Mouse (Mus musculus): ENCODE data around the gene Zfp428. TPM values are rescaled to one million over a fixed set of nuclear protein-coding genes. Genes with fewer than 3 reads are reported as not detected.
"Not testable (repeated sequence)": the region's sequence is repeated elsewhere in the genome, so short reads cannot be mapped to it uniquely, and the experiment has no call there.

Gene Zfp428
- total RNA-seq, 2 experiments from 2014 or later, result 12.6 to 15.9 TPM

DNA sequence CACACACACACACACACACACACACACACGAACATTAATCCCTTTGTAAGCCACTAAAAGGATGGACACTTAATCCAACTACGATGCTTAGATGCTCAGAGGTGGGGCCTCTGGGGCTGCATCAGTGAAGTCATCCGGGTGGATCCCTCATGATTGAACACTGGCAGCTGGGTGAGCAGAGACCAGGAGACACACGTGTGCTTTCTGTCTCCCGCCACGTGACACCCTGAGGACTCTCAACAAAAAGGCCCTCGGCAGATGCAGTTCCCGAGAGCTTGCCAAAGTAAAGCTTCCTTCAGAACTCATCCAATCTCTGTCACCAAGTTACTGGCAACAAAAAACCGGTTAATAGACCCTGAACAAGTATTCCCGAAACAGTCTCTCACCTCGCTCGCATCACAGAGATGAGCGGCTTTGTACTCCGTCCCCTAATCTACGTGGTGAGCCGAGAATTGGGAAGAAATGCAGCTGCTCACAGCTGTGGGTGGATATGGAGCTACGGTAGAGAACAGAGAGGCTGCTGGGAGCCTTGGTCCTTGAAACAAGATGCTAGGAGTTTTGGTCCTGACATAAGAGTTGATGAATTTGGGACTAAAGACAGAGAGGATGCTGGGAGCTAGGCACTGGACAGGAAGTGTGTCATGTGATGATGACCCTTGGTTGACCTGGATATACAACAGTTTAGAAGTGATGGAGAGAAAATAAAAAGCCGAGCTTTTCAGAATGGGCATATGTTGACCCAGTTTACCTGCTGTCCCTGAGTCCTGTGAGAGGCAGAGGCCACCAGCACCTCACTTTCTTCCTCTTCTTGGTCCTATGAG lies 26.5 kb upstream of the Zfp428 start:
- DNase-seq (ENCODE audit: low spot score in 2 of 2), result no peak

DNA sequence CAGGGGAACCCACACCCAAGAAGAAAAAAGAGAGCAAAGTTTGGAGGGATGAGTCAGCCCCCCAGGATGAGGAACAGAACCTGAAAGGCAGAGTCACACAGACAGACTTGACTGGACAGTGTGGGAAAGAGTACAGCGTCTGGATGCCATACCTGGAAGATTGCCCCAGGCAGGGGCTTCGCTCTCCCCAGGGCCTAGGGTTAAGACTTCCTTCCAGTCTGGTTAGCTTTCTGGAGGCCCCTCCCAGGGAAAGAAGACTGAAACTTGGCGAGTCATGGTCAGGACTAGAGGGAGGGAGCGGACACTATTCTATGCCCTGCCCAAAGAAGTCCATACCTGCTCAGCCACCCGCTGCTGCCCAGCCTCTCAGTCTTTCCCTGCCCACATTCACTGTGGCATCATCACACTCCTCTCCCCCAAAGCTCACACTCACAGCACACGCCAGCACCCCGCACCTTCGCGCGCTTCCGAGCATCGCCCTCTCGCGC lies 25.8 kb upstream of the Zfp428 start:
- DNase-seq (ENCODE audit: low spot score in 2 of 2), result no peak

DNA sequence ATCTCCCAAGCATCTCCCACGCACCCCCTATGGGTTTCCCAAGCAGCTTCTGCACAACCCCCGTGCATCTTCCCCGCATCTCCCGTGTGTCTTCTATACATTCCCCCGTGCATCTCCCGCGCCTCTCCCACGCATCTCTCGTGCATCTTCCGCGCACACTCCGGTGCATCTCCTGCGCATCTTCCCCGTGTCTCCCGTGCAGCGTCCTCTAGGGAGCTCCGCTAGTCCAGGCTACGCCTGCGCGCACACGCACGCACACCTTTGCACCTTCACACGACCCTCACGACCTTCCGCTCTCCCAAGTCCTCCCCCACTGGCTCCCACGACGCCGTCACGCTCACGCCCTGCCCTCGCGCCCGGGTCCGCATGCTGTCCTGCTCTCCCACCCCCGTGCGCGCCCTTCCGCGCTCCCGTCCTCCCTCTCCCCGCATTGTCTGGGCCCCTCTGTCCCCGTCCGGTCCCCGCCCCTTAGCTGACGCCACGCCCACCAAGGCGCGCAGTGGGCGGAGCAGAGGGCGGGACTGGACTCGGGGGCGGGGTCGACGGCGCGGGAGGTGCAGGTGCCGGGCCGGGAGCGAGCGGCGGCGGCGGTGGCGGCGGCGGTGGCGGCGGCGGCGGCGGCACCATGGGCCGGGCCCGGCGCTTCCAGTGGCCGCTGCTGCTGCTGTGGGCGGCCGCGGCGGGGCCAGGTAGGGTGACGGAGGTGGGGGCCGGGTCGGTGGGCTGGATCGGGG lies 25.2 kb upstream of the Zfp428 start, which contains the start of gene Cadm4:
TSS of gene Cadm4 (plus strand) at position 550 of the 734 bp plus-strand sequence.
- DNase-seq (ENCODE audit: low spot score in 2 of 2), result peak; percentile 61 to 73

DNA sequence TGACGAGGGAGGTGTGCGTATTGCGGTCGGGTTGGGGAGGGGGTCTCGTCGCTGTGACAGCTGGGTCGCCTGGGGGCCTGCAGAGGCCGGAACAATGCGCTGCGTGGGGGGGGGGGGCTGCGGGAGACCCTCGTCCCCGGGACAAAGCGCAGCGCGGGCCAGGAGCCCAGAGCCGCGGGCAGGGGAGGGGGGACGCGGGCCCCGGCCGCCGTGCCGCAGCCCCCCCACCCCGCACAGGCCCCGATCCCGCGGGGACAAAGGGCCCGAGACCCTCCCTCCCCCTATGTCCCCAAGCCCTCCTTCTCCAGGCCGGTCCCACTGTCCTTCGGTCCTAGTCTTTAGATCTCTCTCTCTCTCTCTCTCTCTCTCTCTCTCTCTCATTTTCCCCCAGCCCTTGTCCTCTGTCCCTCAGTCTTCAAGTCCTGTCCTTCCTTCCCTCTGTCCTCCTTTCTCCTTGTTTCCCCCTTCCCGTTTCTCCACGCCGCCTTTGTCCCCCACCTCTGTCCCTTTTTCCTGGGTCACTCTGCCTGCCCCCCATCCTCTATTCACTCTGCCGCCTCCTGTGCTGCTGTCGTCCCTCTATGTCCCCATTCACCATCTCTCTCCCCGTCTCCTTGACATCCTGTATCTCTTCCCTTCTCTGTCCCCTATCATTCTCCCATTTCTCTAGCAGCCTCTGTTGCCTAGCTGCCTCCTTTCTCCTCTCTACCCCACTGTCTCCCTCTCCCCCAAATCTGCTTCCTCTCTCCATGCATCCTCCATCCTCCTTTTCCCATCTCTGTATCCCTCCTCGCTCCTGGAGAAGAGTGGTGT lies 24.4 kb upstream of the Zfp428 start:
- DNase-seq (ENCODE audit: low spot score in 2 of 2), result no peak

DNA sequence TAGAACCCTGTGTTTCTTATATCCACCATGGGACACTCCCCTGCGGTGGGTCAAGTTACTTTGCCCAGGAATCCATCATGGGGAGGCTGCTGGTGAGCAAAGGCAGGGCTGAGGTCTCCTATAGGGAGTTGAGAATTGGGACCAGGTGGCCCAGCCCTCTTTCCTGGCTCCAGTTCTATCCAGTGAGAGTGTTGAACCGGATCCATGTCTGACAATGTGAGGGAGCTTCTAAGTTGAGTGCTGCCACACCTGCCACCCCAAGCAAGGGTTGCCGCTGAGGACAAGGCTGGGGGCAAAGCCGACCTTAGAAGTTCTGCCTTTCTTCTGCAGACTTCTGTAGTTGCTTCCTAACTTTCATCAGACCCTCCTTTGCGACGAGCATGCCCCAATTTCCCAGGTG lies 23.5 kb upstream of the Zfp428 start:
- not testable (repeated sequence) for DNase-seq (ENCODE audit: low spot score in 2 of 2)

DNA sequence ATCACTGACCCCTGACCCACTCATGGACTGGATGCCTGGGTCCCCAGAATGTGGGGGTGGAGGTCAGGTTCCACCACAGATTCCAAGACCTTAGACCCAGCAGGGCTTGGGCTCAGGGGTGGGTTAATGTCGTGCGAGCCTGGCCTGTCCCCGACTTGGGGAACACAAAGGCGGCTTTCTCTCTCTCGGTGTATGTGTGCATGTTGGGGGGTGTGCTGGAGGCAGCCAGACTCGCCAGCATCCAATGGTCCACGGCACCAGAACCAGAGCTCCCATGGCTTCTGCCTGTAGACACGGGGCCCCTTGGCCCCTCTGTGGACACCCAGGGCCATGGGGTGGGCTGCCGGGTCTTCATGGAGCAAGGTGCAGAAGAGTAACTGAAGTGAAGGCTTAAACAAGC lies 21.3 kb upstream of the Zfp428 start:
- DNase-seq (ENCODE audit: low spot score in 2 of 2), result no peak

DNA sequence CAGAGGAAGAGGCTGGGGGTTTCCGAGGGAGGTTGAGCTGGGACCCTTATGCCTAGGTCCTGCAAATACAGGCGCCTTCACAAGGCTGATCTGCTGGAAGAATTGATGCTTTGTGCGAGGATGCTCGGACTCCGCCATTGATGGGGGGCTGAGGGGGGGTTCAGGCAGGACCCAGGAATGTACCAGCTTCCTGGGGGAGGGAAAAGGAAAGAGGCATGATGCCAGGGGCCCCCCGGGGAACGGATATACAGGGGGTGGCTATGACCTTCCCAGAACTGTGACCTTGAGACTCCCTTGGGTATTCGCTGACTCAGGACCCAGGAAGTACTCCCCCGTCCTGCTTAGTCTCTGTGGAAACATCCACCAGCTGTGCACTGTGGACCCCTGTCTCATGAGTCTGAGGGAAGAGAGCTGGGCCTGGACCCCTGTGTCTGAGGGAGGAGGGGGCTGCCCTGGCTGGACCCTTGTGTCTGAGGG lies 20.1 kb upstream of the Zfp428 start:
- no peak for DNase-seq (ENCODE audit: low spot score in 2 of 2)

DNA sequence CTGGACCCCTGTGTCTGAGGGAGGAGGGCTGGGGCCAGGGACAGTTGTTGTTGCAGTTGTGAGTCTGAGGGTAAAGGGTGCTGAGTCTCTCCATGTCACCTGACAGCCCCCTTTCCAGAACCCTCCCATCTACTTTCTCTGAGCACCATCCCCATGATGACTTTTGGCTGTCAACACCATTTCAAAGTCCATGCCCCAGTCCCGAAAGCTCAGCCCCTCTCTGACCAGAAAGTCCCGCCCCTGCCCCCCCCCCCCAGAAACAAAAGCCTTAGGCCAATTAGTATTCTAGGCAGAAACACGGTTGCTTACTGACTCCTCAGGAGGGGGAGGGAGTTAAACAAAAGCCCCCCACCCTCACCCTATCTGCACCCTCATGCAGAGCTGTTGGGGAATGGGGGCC lies 19.4 kb upstream of the Zfp428 start:
- no peak for DNase-seq (ENCODE audit: low spot score in 2 of 2)

DNA sequence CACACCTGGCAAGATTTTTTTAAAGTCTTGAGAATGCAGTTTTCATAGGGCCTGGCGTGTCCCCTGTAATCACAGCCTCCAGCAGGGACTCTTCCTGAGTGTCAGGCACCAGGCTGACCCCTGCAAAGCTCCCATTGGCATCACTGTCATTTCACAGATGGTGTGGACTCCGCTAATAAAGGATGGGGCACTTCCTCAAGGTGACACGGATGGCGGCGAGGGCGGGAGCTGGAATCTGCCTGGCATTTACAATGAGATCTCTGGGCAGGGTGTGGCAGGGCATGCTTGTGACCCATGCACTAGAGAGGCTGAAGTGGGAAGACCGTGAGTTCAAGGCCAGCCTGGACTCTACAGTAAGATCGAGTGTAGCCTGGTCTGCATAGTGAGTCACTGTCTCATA lies 18.5 kb upstream of the Zfp428 start:
- DNase-seq (ENCODE audit: low spot score in 2 of 2), result no peak

DNA sequence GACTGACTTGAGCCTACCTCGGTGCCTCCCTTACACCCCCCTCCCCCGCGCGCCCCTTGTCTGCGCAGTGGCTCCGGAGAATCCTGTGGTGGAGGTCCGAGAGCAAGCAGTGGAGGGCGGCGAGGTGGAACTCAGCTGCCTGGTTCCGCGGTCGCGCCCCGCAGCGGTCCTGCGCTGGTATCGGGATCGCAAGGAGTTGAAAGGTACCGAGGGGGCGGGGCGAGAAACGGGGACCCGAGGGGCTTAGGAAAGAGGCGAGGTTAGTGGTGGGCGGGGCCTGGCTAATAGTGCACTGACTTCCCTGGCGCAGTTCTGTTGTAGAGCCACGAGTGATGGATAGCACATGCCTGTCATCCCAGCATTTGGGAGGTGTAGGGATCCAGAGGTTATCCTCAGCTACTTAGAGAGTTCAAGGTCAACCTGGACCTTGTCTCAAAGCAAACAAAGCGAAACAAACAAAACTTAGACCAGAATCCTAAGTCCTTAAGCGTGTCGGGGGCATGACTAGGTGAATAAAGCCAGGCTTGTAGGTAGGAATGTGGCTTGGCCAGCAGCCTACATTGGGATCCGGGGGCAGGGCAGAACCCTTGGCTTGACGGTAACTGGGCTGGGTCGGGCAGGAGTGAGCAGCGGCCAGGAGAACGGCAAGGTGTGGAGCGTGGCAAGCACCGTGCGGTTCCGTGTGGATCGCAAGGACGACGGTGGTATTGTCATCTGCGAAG lies 6.8 kb upstream of the Zfp428 start:
- no peak for DNase-seq (ENCODE audit: low spot score in 2 of 2)

DNA sequence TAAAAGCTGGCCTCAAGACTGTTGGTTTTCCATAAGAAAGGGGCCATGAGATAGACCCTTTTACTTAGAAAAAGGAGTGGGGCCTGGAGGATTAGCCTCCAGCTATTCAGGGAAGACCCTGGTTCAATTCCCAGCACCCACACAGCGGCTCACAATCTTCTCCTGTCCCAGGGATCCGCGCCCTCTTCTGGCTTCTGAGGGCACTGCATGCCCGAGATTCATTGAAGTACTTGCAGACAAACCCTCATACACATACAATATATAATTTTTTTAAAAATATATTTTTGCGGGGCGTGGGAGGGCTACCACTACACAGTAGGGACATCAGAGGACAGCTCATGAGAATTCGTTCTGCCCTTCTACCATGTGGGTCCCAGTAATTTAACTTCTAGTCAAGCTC lies 5.9 kb upstream of the Zfp428 start:
- no peak for DNase-seq (ENCODE audit: low spot score in 2 of 2)

DNA sequence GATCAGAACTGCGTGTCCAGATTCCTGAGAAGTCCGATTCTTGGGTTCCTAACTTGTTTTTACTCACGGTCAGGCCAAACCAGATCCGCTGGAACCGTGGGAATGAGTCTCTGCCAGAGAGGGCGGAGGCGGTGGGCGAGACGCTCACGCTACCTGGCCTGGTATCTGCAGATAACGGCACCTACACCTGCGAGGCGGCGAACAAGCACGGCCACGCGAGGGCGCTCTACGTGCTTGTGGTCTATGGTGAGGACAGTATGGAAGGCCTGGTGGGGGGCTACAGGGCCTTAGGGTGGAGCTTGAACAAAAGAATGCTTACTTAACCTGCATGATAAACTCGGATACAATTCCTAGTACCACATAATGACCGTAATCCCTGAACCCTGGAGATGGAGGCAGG lies 5.3 kb upstream of the Zfp428 start:
- DNase-seq (ENCODE audit: low spot score in 2 of 2), result no peak

DNA sequence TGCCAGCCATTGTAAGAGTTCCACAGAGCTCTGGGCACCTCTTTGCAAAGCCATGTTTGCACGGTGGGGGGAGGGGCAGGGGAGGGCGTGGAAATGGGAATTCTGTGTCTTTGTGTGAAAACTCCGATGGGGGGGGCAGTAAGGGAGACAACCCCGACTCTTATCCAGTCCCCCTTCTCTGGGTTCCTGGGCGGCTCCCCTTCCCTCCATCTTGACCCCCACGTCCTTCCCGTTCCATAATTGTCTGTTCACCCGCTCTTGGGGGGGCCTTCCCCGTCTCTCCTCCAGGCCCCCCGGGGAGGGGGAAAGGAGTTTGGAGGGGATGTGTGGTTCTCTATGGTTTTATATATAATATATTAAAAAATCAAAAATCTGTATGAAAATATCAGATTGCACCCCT lies 2.8 kb upstream of the Zfp428 start:
- no peak for DNase-seq (ENCODE audit: low spot score in 2 of 2)

DNA sequence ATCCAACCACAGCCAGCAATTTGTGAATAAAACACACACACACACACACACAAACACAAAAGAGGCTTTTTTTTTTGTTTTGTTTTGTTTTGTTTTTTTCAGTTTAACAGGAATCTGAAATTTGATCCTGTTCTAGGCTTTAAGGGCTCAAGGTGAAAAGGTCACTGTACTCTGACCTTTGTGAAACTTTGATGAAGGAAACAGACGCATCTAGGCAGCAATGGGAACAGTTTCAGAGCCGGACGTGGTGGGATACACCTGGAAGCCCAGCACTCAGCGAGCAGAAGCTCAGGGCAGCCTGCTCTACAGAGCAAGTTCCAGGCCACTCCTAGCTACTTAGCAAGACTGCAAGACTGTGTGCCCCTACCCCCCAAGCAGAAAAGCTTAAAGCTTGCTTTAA lies 1.9 kb upstream of the Zfp428 start:
- DNase-seq (ENCODE audit: low spot score in 2 of 2), result no peak

DNA sequence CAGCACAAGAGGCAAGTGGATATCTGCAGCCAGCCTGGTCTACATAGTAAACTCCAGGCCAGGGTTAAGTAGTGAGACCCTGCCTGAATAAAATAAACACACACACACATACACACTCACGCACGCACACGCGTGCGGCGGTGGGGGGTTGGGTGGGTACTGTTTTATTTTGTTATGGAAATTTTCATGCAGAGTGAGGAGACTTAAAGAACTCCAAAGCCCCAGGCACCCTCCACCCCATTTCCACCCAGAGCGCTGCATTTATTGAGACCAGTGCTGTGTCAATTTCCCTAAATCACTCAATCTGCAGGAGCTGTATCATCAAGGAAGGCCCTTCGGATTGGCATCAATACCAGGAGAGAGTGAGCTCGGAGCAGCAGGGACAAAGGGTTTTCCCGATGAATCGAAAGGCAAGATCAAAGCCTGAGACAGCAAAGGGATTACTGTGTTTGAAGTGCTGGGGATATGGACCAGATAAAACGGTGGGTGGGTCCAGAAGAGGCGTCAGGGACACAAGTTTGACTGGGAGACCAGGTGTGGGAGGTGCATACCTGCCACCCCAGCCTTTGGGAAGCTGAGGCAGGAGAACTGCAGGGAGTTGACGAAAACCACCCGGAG lies 1.2 kb upstream of the Zfp428 start:
- DNase-seq (ENCODE audit: low spot score in 2 of 2), result no peak

DNA sequence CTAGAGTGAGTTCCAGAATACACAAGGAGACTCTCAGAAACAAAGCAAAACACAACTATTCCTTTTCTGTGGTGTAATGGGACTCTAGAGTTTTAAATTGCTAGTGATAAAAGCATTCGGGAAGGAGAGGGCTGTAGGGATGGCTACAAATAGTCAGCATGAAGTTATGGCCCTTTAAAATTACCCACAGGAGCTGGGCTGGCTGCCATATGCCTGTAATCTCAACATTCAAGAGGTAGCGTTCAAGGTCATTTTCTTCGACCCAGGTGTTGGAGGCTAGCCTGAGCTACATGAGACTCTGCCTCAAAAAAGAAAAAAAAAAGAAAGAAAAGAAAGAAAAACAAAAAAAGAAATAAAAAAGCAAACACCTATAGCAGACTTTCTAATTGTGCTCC lies 744 bp upstream of the Zfp428 start:
- DNase-seq (ENCODE audit: low spot score in 2 of 2), result no peak

DNA sequence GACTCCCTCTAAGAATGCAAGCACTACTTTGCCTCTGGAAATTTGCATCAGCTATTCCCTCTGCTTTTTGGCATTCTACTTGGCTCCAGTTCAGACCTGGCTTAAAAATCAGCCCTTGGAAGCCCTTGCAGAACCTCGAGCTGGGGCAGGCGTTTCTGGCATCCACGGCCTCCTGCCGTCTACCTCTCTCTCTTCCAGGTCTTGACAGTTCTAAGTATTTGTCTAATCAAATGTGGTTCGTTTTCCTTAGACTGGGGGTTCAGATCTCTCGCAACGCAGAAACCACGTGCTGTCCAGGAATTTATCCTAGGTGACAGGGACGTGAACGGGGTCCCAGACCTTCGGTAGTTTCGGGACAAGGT lies 349 bp upstream of the Zfp428 start:
- peak in 1 of 2 experiments; percentile 59 for DNase-seq (ENCODE audit: low spot score in 2 of 2)

DNA sequence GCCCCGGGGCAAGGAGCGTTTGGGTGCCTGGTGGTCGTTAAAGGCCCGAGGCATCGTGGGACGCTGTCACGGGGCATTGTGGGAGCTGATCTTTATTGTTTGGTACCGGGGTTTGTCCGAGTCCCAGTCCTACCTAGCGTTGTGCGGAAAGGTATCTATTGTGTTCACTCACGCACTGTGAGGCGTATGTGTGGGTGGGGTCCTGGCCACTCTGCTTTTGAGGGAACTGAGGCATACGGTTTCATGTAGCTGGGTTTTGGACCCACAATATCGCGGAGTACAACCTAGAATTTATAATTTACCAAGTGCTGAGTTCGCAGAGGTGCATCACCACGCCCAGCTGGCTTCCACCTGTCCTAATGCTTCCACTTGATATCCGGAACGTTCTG lies 914 bp downstream of the Zfp428 start:
- DNase-seq (ENCODE audit: low spot score in 2 of 2), result no peak

DNA sequence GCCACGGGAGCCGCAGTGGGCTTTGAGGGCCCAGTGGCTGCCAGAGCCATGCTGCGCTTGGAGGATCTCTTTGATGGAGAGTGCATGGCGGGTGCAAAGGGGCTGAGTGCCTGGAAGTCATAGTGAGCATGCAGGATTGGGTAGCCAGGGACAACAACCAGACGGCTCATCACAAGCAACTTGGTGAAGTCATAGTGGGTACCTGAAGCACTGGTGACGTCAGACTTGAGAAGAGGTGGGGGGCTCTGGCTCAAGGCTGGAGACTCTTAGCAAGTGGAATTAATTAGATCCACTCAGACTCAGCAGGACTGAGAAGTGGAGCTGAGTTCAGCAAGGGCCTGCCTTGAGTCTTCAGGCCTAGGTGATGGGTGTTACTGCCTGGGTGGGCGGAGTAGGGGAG lies 5.5 kb downstream of the Zfp428 start, which contains the start of gene AC161166.1:
TSS of gene AC161166.1 (minus strand) at position 101 of the 400 bp plus-strand sequence.
- no peak for DNase-seq (ENCODE audit: low spot score in 2 of 2)

DNA sequence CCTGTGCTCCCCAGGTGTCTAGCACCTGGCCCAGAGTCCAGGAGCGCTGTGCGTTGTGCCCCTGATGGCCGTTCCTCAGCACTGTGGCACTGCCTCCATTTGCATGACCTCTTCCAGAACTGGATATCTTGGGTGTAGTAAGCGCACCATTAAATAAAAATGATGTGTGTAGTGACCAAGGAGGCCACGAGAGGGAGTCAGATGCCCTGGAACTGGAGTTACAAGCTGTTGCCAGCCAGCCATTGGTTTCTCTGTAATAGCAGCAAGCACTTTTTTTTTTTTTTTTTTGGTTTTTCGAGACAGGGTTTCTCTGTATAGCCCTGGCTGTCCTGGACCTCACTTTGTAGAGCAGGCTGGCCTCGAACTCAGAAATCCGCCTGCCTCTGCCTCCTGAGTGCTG lies 9.5 kb downstream of the Zfp428 start:
- DNase-seq (ENCODE audit: low spot score in 2 of 2), result not testable (repeated sequence)

Measured in gastrocnemius, postnatal 4 days (tissue).